Mouse (Mus musculus) liver, embryonic 11.5 days (tissue): ENCODE data around the gene Samd4. TPM values are rescaled to one million over a fixed set of nuclear protein-coding genes. Genes with fewer than 3 reads are reported as not detected.
"Not testable (repeated sequence)": the region's sequence is repeated elsewhere in the genome, so short reads cannot be mapped to it uniquely, and the experiment has no call there.

Experiments used
- ATAC-seq: fragments of 200-750 bp; cut with Nextera tagmentation; replicated peaks from 2 replicates; pipeline ENCODE4 v1.8.0; 2017; ENCODE audit warnings: moderate number of reproducible peaks, mild to moderate bottlenecking, moderate TSS enrichment, moderate library complexity; ENCODE audit not compliant: low FRiP score
- DNase-seq: peaks from one replicate; pipeline ENCODE4 v3.0.0-alpha.2; 2017; ENCODE audit warnings: low spot score
- H3K27ac ChIP-seq: fragments of 300-500 bp; sonication (generic); 2 replicates; pipeline ENCODE4 v1.5.1; 2014; ENCODE audit warnings: mild to moderate bottlenecking, low read depth, low read length, control low read depth
- H3K27me3 ChIP-seq: fragments of 300-500 bp; sonication (generic); replicated peaks from 2 replicates; pipeline ENCODE4 v1.6.1; 2014; ENCODE audit warnings: low read length, mixed read lengths; ENCODE audit not compliant: control insufficient read depth, insufficient read depth
- H3K36me3 ChIP-seq: fragments of 300-500 bp; sonication (generic); 2 replicates; pipeline ENCODE4 v1.6.1; 2014; ENCODE audit warnings: mild to moderate bottlenecking, low read length, moderate library complexity, mixed read lengths; ENCODE audit not compliant: control insufficient read depth, insufficient read depth
- H3K4me1 ChIP-seq: fragments of 300-500 bp; sonication (generic); replicated peaks from 2 replicates; pipeline ENCODE4 v1.6.1; 2014; ENCODE audit warnings: low read length, mixed read lengths; ENCODE audit not compliant: control insufficient read depth, insufficient read depth
- H3K4me2 ChIP-seq: fragments of 300-500 bp; sonication (generic); 2 replicates; pipeline ENCODE4 v1.6.1; 2014; ENCODE audit warnings: mild to moderate bottlenecking, control low read depth, moderate library complexity
- H3K4me3 ChIP-seq: fragments of 300-500 bp; sonication (generic); 2 replicates; pipeline ENCODE4 v1.5.1; 2014; ENCODE audit warnings: low read depth, low read length, control low read depth
- H3K9ac ChIP-seq: fragments of 300-500 bp; sonication (generic); 2 replicates; pipeline ENCODE4 v1.6.1; 2014; ENCODE audit warnings: low read depth, low read length, control low read depth
- H3K9me3 ChIP-seq: fragments of 300-500 bp; sonication (generic); 2 replicates; pipeline ENCODE4 v1.6.1; 2016; ENCODE audit warnings: low read length, inconsistent platforms, mixed read lengths; ENCODE audit not compliant: control insufficient read depth
- WGBS: fragments of 180-500 bp; shearing (Covaris S2); extraction: QIAGEN DNeasy Blood & Tissue Kit; methylation state at CpG from one replicate; pipeline ENCODE4 v1.1.7; 2014; 5-methylcytosine and 5-hydroxymethylcytosine counted together
- polyA plus RNA-seq: library from polyadenylated mRNA; unstranded; fragments of >200 nt; fragmentation: Nextera tagmentation; extraction: Ambion mirVana; gene quantifications from 2 replicates; pipeline ENCODE4 v1.2.1, GENCODE M21; 2014

Samd4 gene
- polyA plus RNA-seq, 1 experiment from 2014 or later = 1.1 TPM

DNA sequence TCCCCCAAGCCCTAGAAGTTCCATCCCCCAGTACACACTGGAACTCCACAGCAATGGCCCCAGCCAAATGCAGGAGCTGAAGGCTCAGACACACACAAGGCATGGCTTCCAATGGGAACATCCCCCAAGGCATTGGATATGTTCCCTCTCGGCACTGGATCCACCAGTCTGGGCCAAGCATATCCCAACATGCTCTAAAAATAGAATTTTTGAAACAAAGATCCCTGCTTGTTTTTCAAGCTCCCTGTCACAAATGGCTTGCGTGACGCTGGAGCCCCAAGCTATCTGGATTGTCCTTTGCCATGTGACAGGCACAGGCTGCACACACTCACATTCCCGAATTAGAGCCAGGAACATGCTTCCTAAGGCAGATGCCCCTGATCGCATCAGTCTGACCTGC is 213.7 kb downstream of the Samd4 start:
- DNase-seq (no peak), ATAC-seq (no peak)
- Histone ChIP-seq H3K4me3 (no peak overlapping the region), H3K27ac (no peak overlapping the region), H3K27me3 (no peaks in the 10 kb centered on the region), H3K9me3 (no peaks in the 10 kb centered on the region), H3K9ac (no peak overlapping the region), H3K4me2 (no peak overlapping the region), H3K36me3 (no peaks in the 10 kb centered on the region), H3K4me1 (no peaks in the 10 kb centered on the region)
- 81% methylated on average over 5 of the region's 5 CpGs for WGBS

DNA sequence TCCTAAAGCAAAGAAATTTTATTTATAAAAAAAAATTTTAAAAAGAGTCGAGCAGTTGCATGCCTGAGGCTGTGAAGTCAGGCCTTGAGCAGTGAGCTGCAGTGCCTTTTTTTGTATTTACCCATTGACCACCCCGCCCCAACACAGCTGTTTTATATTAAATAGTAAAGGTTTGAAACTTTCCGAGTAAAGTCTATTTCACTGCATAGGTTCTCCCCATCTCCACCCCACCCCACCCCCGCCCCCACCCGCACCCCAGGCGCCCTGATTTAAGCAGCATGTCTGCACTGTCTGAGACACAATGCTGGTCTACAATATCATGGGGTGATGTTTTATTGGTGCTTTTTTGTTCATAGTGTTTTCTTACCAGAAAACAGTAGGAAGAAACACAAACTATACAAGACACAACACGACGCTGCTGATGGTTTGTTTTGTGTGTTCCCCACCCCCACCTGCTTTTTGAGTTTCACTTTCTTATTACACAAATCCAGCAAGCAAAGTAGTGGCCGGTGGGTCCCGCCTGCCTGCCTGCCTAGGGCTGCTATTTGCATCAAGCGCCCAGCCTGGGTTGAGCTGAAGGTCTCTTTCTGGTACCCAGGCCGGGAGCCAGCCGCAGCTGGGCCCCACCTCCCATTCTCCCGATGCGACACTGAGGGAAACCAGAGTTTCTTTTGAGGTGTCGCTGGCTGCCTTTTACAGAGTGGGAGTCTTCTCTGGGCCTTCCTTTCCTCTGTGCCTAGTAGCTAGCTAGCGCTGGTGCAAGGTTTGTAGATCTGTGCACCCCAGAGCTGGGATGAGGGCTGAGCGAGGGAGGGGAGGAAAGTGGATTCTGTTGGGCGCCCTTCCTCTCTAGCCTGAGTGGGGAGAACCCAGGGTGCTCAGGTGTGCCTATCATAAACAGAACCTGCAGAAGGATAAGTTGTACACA is 221.9 kb downstream of the Samd4 start:
- Histone ChIP-seq H3K9ac (no peak overlapping the region), H3K27me3 (no peaks in the 10 kb centered on the region), H3K27ac (no peak overlapping the region), H3K36me3 (no peaks in the 10 kb centered on the region), H3K4me3 (no peak overlapping the region), H3K4me2 (peak overlapping the region; percentile 39), H3K4me1 (0 out of 2 replicates have a peak, but pooled peaks cover 3% of the 10 kb centered on the region), H3K9me3 (no peaks in the 10 kb centered on the region)
- DNase-seq (no peak), ATAC-seq (no peak)
- WGBS = 51% methylated on average over 19 of the region's 19 CpGs

DNA sequence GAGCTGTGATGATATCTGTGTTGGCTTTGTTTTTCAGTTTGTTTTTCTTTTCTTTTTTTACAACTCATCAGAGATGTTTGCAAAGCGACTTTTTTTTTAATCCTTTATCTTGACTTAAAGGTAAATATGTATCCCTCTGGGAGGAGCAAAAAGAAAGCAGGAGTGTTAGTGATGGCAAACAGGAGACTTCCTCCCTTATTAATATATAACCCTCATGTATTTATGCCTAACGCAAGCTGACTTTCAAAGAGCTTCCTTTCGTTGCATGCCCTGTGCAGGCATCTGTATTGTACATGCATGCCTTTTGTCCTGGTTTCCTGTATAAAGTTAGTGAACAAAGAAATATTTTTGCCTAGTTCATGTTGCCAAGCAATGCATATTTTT is 222.5 kb downstream of the Samd4 start:
- ATAC-seq (no peak), DNase-seq (no peak)
- Histone ChIP-seq H3K36me3 (no peaks in the 10 kb centered on the region), H3K27me3 (no peaks in the 10 kb centered on the region), H3K9me3 (no peaks in the 10 kb centered on the region), H3K4me3 (no peak overlapping the region), H3K4me1 (0 out of 2 replicates have a peak, but pooled peaks cover 3% of the 10 kb centered on the region), H3K27ac (no peak overlapping the region), H3K4me2 (no peak overlapping the region), H3K9ac (no peak overlapping the region)
- WGBS = 72% methylated on average over 3 of the region's 3 CpGs

DNA sequence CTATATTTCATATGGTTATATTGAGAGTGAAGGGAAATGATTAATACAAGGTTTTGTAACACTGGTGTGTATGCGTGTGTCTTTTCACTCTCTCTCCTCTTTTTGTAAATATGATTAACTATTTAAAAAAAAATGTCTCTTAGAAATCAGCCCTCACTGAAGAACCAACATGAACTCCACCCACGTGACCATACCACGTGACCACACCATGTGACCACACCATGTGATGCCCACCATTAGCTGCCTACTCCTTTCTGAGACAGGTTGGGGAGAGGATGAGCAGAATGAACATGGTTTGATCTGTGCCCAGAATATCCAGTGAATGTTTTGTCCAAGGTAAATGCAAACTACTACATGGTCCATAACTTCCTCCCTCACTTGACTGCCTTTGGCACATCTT is 223.1 kb downstream of the Samd4 start:
- no peak overlapping the region for H3K9ac ChIP-seq
- no peak overlapping the region for H3K4me2 ChIP-seq
- WGBS = 87% methylated on average over 3 of the region's 3 CpGs
- no peak overlapping the region for H3K4me3 ChIP-seq
- H3K27ac ChIP-seq = no peak overlapping the region
- DNase-seq (no peak), ATAC-seq (no peak)
- H3K4me1 ChIP-seq = 0 out of 2 replicates have a peak, but pooled peaks cover 3% of the 10 kb centered on the region
- no peaks in the 10 kb centered on the region for H3K27me3 ChIP-seq
- no peaks in the 10 kb centered on the region for H3K9me3 ChIP-seq
- H3K36me3 ChIP-seq = no peaks in the 10 kb centered on the region

DNA sequence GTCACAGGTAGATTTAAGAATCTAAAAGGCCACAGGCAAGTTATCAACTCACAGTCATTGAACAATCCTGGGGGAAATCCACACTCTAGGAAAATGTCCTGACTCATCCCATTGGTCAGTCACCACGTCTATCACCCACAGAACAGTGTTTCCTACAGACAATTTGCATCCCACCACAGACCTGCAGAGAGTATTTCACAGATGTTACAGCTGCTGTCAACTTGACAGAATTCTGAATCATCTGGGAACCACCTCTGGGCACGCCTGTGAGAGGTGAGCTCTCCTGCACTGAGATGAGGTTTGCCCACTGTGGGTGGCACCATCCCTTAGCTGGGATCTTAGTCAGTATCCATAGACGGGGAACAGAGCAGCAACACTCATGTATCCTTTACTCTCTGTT is 224.8 kb downstream of the Samd4 start:
- DNase-seq (no peak), ATAC-seq (no peak)
- Histone ChIP-seq H3K4me1 (peaks cover 3% of the 10 kb centered on the region; the same call in 1 of the 2 replicates), H3K9me3 (no peaks in the 10 kb centered on the region), H3K9ac (no peak overlapping the region), H3K4me2 (no peak overlapping the region), H3K27me3 (no peaks in the 10 kb centered on the region), H3K27ac (no peak overlapping the region), H3K36me3 (no peaks in the 10 kb centered on the region), H3K4me3 (no peak overlapping the region)
- WGBS = 51% methylated on average over 3 of the region's 3 CpGs

DNA sequence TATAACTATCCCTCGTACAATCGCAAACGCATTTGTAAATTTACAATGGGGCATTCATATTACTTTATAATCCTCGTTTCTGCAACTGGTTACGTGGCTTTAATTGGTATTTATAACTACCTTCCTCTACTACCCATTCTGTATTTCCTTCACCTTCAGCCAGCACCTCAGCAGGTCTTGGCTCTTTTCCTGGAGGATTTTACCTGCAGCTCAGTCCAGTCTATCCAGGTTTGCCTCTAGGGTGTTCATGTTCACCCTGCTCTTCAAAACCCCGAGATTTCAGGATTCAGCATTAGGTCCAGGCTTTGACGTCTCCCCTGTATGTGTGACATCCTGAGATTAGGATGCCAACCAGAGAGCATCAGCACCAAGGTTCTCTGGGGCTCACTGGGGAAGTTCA is 227.7 kb downstream of the Samd4 start:
- H3K9ac ChIP-seq, H3K4me2 ChIP-seq, ATAC-seq, H3K36me3 ChIP-seq, H3K27ac ChIP-seq, H3K9me3 ChIP-seq, DNase-seq, H3K4me1 ChIP-seq, H3K4me3 ChIP-seq, H3K27me3 ChIP-seq: not testable (repeated sequence)
- 80% methylated on average over 7 of the region's 7 CpGs for WGBS

DNA sequence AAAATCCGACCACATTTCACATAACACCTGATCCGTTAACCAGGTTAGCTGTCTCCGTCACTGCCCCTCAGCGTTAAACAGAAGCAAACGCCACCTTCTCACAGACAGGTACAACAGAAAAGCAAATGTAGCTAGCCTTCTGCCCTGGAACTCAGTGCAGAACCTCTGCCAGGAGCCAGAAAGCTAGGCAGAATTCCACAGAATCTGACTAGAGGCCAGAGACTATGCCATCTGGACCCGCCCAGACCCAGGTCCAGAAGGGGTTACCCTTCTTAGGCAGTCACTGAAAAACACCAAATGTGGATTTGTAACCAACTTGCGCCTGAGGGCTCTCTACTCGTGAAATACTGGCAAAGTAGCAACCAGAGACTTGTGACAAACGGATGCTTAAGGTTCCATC is 228.7 kb downstream of the Samd4 start:
- H3K27me3 ChIP-seq = no peaks in the 10 kb centered on the region
- no peak overlapping the region for H3K4me2 ChIP-seq
- 40% methylated on average over 9 of the region's 9 CpGs for WGBS
- ATAC-seq (no peak), DNase-seq (no peak)
- H3K4me3 ChIP-seq = no peak overlapping the region
- H3K4me1 ChIP-seq = no peaks in the 10 kb centered on the region; the same call in 1 of the 2 replicates
- H3K9me3 ChIP-seq = no peaks in the 10 kb centered on the region
- no peaks in the 10 kb centered on the region for H3K36me3 ChIP-seq
- no peak overlapping the region for H3K27ac ChIP-seq
- no peak overlapping the region for H3K9ac ChIP-seq

DNA sequence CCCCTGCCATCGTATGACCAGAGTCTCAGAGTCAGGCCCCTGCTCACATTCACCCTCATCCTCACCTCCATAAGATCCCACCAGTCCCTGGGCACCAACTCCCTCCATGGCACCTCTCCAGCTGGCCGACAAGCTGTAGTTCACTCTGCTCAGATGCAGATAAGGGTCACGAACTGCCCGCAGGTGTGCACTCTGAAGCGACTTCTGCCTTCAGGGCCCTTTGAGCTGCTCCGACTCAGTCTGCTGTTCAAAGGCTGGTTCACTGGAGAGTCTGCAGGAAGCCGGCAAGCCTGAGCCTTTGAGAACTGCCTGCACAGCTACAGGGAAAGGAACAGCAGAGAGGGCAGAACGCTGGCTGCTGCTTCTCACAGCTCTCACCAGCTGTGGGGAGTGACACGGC is 232.5 kb downstream of the Samd4 start:
- no peak overlapping the region for H3K27ac ChIP-seq
- H3K4me1 ChIP-seq = no peaks in the 10 kb centered on the region; the same call in 1 of the 2 replicates
- H3K4me3 ChIP-seq = no peak overlapping the region
- H3K9ac ChIP-seq = no peak overlapping the region
- DNase-seq = no peak
- H3K27me3 ChIP-seq = no peaks in the 10 kb centered on the region
- no peak overlapping the region for H3K4me2 ChIP-seq
- no peak for ATAC-seq
- no peaks in the 10 kb centered on the region for H3K36me3 ChIP-seq
- H3K9me3 ChIP-seq = no peaks in the 10 kb centered on the region
- WGBS = 66% methylated on average over 9 of the region's 9 CpGs
